Mouse (Mus musculus): ENCODE measurements around the gene Tmed4. TPM values are rescaled to one million over a fixed set of nuclear protein-coding genes. Genes with fewer than 3 reads are reported as not detected.

Gene Tmed4
- total and polyA plus RNA-seq, 2 experiments from 2014 or later, result 82.0 to 103 TPM

DNA sequence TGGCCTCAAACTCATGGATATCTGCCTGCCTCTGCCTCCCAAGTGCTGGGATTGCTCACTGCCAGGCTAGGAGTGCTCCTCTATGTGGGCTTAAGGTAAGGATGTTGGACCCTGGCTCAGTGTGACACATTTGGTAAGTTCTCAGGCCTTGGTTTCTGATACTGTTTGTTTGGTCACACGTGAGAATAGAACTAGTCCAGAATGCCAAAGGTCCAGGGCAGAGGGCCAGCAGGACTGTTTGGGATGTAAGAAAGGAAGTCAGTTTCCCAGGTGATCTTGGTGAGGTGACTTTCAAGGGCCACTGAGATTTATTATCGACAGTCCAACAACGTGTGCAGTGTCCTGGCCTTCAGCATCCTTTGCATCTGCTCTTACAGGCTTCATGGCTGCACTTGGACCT is 1.8 kb upstream of the Tmed4 start:
- H3K27me3 ChIP-seq (ENCODE audit: insufficient read depth, low read length), result no peaks in the 10 kb centered on the region
- no peak overlapping the region for H3K27ac ChIP-seq
- DNase-seq (ENCODE audit: low spot score) (no peak), ATAC-seq (no peak)
- 71% methylated on average over 3 of the region's 3 CpGs for WGBS
- 0 out of 2 replicates have a peak, but pooled peaks cover 15% of the 10 kb centered on the region for H3K4me1 ChIP-seq (ENCODE audit: insufficient read depth, low read length)
- H3K36me3 ChIP-seq (ENCODE audit: insufficient read depth, low read length), result peaks cover 5% of the 10 kb centered on the region; the same call in 1 of the 2 replicates
- no peaks in the 10 kb centered on the region for H3K9me3 ChIP-seq (ENCODE audit: low read length)
- no peak for TF ChIP-seq CTCF (IDR thresholded peaks at IDR 0.05; ENCODE audit: low read depth)
- no peak overlapping the region for H3K9ac ChIP-seq (replicated peaks; ENCODE audit: low read length)
- H3K4me2 ChIP-seq (ENCODE audit: low read depth, low read length), result no peak overlapping the region
- no peak overlapping the region for H3K4me3 ChIP-seq (ENCODE audit: low read length)

DNA sequence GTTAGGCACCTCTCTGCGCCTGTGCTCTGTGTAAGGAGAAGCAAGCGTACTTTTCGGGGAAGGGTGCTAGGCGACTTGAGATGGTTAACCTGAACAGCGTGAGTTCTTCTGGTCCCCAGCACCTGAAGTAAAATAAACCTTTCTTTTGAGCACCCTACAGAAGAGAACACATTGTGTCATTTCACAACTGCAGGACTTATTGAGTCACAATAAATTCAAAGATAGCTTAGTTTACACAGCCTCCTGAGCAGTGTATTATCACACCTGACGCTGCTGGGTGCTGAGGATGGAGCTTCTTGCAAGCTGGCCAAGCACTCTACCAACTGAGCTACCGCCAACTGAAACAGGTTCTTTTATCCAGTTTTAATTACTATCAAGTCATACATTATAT is 419 bp upstream of the Tmed4 start:
- peak overlapping the region; percentile 97 for H3K4me3 ChIP-seq (ENCODE audit: low read length)
- peak overlapping the region; percentile 96; the same call in 1 of the 2 replicates for H3K9ac ChIP-seq (replicated peaks; ENCODE audit: low read length)
- no peak for DNase-seq (ENCODE audit: low spot score)
- peak overlapping the region; percentile 91 for H3K4me2 ChIP-seq (ENCODE audit: low read depth, low read length)
- H3K4me1 ChIP-seq (ENCODE audit: insufficient read depth, low read length), result 0 out of 2 replicates have a peak, but pooled peaks cover 15% of the 10 kb centered on the region
- peaks cover 11% of the 10 kb centered on the region; the same call in 1 of the 2 replicates for H3K36me3 ChIP-seq (ENCODE audit: insufficient read depth, low read length)
- H3K27me3 ChIP-seq (ENCODE audit: insufficient read depth, low read length), result no peaks in the 10 kb centered on the region
- peak overlapping the region; percentile 84 for H3K27ac ChIP-seq
- TF ChIP-seq CTCF (IDR thresholded peaks at IDR 0.05; ENCODE audit: low read depth), result no peak
- WGBS, result 22% methylated on average over 7 of the region's 7 CpGs
- no peak for ATAC-seq
- no peaks in the 10 kb centered on the region for H3K9me3 ChIP-seq (ENCODE audit: low read length)

DNA sequence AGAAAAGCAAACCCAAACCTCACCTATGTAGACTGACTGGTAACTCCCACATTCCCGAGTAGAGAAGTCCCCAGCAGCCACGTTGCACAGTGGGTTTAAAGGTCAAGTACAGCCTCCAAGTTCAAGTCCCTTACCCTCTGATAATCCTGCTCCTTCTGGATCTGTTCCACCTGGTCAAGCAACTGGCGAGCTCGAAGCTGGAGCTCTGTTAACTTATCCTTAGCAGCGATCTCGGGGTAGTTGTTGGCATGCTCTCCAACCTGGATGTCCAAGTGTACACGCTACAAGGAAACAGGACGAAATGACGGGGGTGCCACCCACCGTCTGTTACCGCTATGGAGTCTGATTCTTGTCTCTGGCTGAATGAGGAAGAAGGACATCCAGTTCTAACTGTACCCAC is 1.1 kb downstream of the Tmed4 start:
- WGBS, result 36% methylated on average over 11 of the region's 11 CpGs
- ATAC-seq (no peak), DNase-seq (ENCODE audit: low spot score) (no peak)

DNA sequence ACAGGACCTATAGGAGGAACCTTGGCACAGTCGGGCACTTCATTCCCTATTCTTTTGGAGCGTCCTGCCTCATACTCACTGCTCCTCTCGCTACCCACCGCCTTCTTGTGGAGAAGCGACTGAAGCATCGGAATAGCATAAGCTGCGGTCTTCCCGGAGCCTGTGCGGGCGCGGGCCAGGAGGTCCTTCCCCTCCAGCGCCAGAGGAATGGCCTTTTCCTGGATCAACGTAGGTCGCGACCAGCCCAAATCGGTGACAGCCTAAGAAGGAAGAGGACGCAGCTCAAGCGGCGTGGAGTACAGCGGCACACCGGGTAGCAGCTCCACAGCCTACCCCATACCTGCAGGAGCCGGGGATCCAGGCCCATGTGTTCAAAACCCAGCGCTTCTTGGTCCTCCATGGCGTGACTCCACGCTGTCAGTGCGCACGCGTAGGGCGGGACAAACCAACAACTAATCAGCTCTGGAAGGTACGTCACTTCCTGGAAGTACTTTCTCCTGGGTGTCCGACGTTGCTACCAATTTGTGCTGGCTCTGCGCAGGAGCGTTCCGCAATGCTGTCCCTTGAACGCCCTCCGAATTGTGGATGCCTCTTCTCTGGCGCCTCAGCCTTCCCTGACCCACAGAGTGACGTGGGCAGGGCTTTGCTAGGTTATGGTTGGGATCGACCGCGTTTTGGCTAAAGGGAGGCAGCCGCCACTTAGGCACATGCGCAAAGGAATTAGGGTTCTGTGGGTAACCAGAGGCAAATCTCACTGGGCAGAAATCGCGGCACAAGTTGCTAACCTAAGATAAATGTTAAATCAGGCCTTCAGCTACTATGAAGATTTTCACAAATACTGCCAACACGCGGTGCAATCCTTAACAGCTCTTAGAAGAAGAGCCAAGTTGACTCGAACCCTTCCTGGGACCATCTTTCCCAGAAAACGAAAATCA is 7.1 kb downstream of the Tmed4 start, which contains the start of gene Ddx56:
Gene Ddx56, minus strand, starts transcription at position 453 of the 935 bp plus-strand sequence.
- Histone ChIP-seq H3K4me2 (ENCODE audit: low read depth, low read length) (peak within 1 kb of the TSS; percentile 93), H3K9ac (replicated peaks; ENCODE audit: low read length) (peak within 1 kb of the TSS; percentile 78), H3K4me3 (ENCODE audit: low read length) (peak within 1 kb of the TSS; percentile 86), H3K27me3 (ENCODE audit: insufficient read depth, low read length) (no peaks in the 10 kb centered on the region), H3K4me1 (ENCODE audit: insufficient read depth, low read length) (peaks cover 8% of the 10 kb centered on the region; the same call in 1 of the 2 replicates), H3K9me3 (ENCODE audit: low read length) (no peaks in the 10 kb centered on the region), H3K27ac (peak within 1 kb of the TSS; percentile 92), H3K36me3 (ENCODE audit: insufficient read depth, low read length) (peaks cover 43% of the 10 kb centered on the region)
- 2% methylated on average over 50 of the region's 50 CpGs for WGBS
- ATAC-seq, result peak; percentile 98
- DNase-seq (ENCODE audit: low spot score), result peak; percentile 98
- TF ChIP-seq CTCF (IDR thresholded peaks at IDR 0.05; ENCODE audit: low read depth), result no peak; the same call in 1 of the 2 replicates

More for the DNA sequence above, 1.1 kb downstream of the Tmed4 start:
- Histone ChIP-seq H3K27me3 (ENCODE audit: insufficient read depth, low read length) (no peaks in the 10 kb centered on the region), H3K4me2 (ENCODE audit: low read depth, low read length) (peak overlapping the region; percentile 91), H3K4me1 (ENCODE audit: insufficient read depth, low read length) (0 out of 2 replicates have a peak, but pooled peaks cover 15% of the 10 kb centered on the region), H3K4me3 (ENCODE audit: low read length) (peak overlapping the region; percentile 97), H3K36me3 (ENCODE audit: insufficient read depth, low read length) (peaks cover 11% of the 10 kb centered on the region; the same call in 1 of the 2 replicates), H3K9ac (replicated peaks; ENCODE audit: low read length) (peak overlapping the region; percentile 96), H3K9me3 (ENCODE audit: low read length) (no peaks in the 10 kb centered on the region), H3K27ac (peak overlapping the region; percentile 84; the same call in 1 of the 2 replicates)
- no peak for TF ChIP-seq CTCF (IDR thresholded peaks at IDR 0.05; ENCODE audit: low read depth)

DNA sequence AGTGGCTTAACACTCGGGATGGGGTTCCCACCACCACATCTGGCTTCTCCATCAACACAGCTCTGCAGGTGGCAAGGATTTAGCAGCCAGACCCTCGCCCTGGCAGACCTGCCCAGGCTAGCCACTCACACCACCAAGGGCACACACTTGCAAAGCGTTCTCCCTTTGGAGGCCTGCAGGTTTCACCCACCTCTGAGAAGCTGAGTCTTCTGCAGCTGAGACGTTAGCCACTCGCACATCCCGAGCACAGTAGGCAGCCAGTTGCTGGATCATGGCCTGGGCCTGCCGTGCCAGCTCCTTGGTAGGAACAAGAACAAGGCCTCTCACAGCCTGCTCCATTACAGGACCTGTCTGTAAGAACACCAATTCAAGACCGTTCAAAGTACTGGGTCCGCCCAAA is 8.0 kb downstream of the Tmed4 start:
- DNase-seq (ENCODE audit: low spot score), result no peak
- no peaks in the 10 kb centered on the region for H3K9me3 ChIP-seq (ENCODE audit: low read length)
- H3K36me3 ChIP-seq (ENCODE audit: insufficient read depth, low read length), result peaks cover 47% of the 10 kb centered on the region
- H3K4me1 ChIP-seq (ENCODE audit: insufficient read depth, low read length), result peaks cover 8% of the 10 kb centered on the region; the same call in 1 of the 2 replicates
- H3K4me3 ChIP-seq (ENCODE audit: low read length), result peak overlapping the region; percentile 86
- WGBS, result 68% methylated on average over 9 of the region's 9 CpGs
- peak overlapping the region; percentile 78 for H3K9ac ChIP-seq (replicated peaks; ENCODE audit: low read length)
- TF ChIP-seq CTCF (IDR thresholded peaks at IDR 0.05; ENCODE audit: low read depth), result no peak
- ATAC-seq, result no peak
- peak overlapping the region; percentile 93 for H3K4me2 ChIP-seq (ENCODE audit: low read depth, low read length)
- no peak overlapping the region for H3K27ac ChIP-seq
- no peaks in the 10 kb centered on the region for H3K27me3 ChIP-seq (ENCODE audit: insufficient read depth, low read length)

DNA sequence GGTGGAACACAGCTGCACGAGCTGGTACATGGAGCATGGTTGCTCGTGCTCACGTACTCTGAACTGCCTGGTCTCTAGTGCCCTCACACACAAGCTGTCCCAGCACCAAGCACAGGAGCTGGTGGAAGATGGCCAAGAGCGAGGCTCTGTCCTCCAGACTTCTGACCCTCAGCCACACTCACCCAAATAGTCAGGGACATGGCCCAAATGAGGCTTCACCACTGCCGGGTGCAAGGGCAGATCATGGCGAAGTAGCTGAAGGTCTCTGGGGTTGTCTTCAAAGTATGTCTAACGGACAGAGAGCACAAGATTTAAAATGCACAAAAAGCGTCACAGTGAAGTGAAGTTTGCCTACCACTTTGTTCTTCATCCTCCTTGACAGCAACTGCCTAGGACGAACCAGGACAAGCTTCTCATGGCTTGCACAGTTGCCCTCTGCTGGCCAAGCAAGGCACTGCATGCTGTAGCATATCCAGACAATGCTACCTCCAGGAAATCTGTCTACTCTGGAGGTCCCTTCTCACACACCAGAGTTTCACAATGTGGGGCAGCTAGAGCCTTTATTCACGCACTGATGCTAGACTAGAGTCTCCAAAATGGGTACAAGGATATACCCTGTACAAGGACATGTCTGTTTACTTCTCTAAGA is 13.1 kb downstream of the Tmed4 start:
- WGBS, result 74% methylated on average over 10 of the region's 10 CpGs
- ATAC-seq, result peak; percentile 61; the same call in 1 of the 2 replicates
- H3K4me1 ChIP-seq (ENCODE audit: insufficient read depth, low read length), result peaks cover 3% of the 10 kb centered on the region; the same call in 1 of the 2 replicates

More for the DNA sequence above, 13.1 kb downstream of the Tmed4 start:
- DNase-seq (ENCODE audit: low spot score), result peak; percentile 89
- H3K4me3 ChIP-seq (ENCODE audit: low read length), result no peak overlapping the region
- TF ChIP-seq CTCF (IDR thresholded peaks at IDR 0.05; ENCODE audit: low read depth), result peak; percentile 99
- H3K4me2 ChIP-seq (ENCODE audit: low read depth, low read length), result no peak overlapping the region
- H3K9me3 ChIP-seq (ENCODE audit: low read length), result no peaks in the 10 kb centered on the region
- no peak overlapping the region for H3K27ac ChIP-seq
- peaks cover 81% of the 10 kb centered on the region for H3K36me3 ChIP-seq (ENCODE audit: insufficient read depth, low read length)
- H3K27me3 ChIP-seq (ENCODE audit: insufficient read depth, low read length), result no peaks in the 10 kb centered on the region
- H3K9ac ChIP-seq (replicated peaks; ENCODE audit: low read length), result no peak overlapping the region

Measured in hindbrain, postnatal 0 days (tissue).